Mouse (Mus musculus): Measurements from ENCODE around the gene Tab1.
A peak's percentile ranks its signal among the peaks of the same experiment; 100 is the strongest.
"Not testable (repeated sequence)": the region's sequence is repeated elsewhere in the genome, so short reads cannot be mapped to it uniquely, and the experiment has no call there.

Tab1 gene

DNA sequence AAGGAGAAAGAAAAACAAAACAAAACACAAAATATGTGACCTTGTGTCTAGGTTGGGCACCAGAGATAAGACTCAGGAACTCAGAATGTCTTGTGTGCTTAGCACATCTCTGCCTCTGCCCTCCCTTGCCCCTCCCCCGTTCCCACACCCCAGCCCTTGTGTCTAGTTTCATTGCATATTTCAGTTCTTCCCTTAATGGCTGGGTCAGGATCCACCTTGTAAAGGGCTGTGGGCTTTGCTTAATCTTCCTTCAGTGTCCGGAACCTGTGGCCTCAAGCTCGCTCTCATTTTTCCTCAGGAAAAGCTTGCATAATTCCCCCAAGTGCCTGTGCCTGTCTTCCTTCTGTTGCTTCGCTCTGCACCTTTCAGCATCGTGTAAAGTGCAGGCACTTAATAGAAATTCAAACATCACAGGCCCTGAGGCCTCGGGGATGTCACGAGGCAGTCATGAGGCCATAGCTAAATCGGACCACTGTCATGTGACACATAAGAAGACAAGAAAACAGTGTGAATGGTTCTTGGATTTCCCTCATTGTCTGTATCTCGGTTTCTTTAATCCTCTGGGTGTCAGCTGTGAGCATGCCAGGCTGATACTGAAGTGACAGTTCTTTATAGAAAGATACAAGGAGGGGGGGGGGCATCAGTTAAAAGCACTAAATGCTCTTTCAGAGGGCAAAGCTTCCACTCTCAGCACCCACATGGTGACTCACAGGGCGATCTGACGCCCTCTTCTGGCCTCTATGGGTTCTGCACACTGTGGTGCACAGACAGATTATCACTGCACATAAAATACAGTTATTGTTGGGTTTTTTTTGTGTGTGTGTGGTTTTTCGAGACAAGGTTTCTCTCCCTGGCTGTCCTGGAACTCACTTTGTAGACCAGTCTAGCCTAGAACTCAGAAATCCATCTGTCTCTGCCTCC lies 27.2 kb upstream of the Tab1 start:
- no peak for DNase-seq (ENCODE audit: low read depth, low spot score)

DNA sequence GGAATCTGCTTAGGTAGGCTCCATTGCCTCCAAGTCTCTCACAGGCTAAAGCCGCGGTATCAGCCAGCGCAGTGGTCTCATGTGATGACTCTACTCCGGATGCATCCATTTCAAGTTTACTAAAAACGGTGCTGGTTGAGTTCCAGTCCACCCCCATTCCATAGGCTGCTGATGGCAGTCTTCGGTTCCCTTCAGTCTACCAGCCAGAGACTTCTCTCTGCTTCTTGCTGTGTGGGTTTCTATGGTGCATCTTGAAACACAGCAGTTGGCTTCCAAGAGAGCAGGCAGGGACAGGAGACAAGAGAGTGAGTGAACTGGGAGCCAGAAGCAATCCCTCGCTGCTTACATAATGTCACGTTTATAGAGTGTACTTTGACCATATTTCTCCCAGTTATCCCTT lies 25.8 kb upstream of the Tab1 start:
- no peak for DNase-seq (ENCODE audit: low read depth, low spot score)

DNA sequence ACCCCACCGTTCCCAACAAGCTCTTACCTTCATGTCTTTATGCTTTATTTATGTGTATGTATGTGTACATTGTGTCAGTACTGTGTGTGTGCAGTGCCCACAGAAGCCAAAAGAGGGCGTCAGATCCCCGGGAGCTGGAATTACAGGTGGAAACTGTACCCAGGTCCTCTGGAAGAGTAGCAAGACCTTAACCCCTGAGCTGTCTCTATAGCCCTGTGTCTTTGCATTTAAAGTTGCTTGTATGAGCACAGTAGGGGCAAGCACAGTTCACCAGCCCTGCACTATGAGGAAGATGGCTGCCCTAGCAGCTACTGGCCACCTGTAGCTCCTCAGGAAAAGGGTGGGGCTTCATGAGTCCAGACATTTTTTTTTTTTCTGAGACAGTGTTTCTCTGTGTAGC lies 25.4 kb upstream of the Tab1 start:
- DNase-seq (ENCODE audit: low read depth, low spot score) = no peak

DNA sequence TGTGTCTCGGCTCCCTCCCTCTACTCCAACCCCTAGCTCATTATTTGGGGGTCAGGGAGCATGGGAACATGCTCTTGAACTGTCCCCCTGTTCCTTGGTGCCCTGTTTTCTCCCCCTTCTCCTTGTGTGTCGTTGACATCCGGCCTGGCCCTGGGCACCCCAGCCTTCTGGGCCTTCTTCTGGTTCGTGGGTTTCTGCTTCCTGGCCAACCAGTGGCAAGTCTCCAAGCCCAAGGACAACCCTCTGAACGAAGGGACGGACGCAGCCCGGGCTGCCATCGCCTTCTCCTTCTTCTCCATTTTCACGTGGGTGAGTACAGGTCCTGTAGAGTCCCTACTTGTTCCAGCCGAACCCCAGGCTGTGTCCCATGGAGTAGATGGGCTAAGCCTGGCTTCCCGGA lies 21.5 kb upstream of the Tab1 start:
- no peak for DNase-seq (ENCODE audit: low read depth, low spot score)

DNA sequence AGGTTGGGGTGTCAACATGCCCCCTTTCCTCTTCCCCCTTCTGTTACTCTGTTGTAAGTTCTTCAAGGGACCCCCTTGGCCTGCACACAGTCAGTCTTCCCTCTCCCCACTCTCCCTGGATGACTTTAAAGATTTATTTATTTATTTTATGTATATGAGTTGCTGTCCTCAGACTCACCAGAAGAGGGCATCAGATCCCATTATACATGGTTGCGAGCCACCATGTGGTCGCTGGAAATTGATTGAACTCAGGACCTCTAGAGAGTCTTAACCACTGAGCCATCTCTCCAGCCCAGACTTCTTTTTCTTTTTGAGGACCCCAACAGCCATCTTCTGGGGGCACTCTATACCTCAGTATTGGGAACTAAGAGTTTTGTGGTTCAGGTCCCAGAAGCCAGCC lies 20.4 kb upstream of the Tab1 start:
- DNase-seq (ENCODE audit: low read depth, low spot score) = no peak

DNA sequence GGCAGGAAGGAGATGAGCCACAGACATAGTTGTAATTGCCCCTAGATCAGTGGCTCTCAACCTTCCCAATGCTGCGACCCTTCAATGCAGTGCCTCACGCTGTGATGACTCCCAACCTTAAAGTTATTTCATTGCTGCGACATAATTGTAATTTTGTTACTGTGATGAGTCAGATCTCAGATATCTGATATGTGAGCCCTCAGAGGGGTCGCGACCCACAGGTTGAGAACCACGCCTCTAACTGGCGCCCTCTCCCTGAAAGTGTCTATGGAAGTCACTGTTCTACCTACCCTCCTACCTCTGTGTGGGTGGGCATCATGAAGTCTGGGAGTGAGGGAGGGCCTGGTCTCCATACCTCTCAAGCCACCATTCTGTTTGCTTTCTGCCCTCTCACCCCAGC lies 18.5 kb upstream of the Tab1 start:
- DNase-seq (ENCODE audit: low read depth, low spot score) = no peak

DNA sequence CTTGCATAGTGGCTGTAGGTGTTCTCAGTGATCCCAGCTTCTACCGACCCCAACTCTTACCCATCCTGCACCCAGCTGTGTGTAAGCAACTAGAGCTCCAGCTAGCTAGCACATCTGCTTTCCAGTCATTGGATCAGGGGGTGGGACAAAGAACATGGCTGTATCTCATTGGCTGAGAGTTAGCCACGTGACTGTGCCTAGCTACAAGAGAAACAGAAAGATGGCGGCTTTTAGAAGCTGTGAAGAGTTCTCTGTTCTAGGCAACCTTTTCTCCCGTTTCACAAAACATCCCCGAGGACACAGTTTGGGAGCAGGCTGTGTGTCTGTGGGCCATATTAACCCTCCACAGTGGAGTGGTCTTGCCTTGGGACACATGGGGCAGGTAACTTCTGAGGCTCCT lies 17.7 kb upstream of the Tab1 start:
- DNase-seq (ENCODE audit: low read depth, low spot score) = no peak

DNA sequence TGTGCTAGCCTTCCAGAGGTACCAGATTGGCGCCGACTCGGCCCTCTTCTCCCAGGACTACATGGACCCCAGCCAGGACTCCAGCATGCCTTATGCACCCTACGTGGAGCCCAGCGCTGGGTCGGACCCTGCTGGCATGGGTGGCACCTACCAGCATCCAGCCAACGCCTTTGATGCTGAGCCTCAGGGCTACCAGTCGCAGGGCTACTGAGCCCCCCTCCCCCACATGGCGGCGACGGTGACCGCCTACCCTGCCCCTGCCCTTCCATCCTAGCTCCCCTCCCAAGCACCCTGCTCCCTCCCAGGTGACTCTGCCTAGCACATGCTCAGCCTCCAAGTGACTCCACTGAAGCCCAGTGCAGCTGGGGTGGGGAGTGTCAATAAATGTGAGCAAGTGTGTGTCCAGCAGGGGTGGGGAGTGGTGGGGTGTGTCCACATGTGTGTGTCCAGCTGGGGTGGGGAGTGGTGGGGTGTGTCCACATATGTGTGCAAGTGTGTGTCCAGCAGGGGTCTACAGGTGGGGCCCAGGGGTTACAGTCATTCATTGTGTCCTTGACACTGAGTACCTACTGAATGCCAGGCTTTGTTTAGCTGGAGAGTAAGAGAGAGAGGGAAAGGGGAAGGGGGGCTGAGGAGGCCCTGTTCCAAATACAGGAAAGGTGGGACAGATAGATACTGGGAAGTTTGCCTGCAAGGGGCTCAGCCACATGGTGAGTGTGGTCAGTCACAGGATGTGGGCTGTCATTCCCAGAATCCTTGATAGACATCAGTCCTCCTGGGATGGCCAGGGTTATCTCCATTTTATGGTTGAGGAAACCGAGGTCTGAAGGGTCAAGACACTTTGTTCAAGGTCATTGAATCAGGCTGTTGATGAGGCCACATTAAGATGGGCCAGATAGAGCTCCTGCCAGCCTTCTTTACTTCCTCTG lies 16.8 kb upstream of the Tab1 start:
- no peak for DNase-seq (ENCODE audit: low read depth, low spot score)

DNA sequence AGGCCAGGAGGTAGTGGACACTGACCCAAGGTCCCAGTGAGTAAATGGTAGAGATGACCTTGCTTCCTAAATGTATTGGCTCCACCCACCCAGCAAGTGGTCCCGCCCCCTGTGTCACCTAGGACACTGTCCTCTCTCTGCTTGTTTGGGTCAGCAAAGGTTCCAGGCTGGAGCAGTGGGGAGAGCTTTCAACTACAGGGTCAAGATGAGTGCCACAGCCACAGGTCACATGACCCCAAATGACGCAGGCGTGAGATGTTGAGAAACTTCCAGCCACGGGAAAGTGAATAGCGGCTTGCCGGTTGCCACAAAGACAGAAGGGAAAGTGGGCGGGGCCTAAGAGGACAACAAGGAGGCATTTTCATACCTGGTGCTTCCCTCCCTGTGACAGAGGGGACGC lies 15.8 kb upstream of the Tab1 start:
- DNase-seq (ENCODE audit: low read depth, low spot score) = no peak

DNA sequence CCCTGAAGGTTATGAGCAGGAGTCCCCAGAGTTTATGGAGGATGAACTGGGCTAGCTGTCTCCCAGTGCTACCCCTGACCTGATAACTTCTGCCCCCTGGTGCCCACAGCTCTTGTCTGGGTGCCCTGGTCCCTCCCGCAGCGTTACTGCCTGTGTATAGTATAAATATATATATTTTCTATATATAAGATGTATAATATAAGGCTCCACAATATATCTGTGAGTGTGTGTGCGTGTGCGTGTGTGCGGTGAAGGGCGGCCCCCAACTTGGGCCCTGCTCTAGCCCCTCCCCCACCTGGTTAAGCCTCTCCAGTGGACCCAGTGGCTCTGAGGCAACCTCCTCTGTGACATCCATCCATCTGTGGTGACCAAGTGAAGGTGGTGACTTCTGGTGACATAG lies 13.9 kb upstream of the Tab1 start:
- no peak for DNase-seq (ENCODE audit: low read depth, low spot score)

DNA sequence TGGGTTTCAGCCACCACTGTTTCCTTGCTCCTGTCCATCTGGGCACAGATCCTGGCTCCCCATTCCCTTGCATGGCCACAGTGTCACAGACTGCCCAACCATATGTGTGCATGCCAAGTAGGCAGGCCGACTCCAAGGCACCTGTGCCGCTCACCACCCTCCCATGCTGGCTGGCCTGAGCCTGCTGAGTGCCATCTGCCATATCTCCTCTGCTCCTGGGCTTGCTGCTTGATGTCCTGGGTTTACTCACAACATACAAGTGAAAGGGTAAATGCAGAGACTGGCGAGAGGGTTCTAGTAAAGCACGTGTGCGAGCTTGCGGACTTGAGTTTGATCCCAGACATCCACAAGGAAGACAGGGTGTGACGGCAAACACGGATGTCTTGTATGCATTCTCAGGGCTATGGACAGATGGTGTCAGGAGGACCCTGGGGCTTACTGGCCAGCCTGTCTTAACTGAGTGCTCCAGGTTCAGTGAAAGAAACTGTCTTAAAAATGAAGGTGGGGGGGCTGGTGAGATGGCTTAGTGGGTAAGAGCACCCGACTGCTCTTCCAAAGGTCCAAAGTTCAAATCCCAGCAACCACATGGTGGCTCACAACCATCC lies 11.1 kb upstream of the Tab1 start:
- no peak for DNase-seq (ENCODE audit: low read depth, low spot score)

DNA sequence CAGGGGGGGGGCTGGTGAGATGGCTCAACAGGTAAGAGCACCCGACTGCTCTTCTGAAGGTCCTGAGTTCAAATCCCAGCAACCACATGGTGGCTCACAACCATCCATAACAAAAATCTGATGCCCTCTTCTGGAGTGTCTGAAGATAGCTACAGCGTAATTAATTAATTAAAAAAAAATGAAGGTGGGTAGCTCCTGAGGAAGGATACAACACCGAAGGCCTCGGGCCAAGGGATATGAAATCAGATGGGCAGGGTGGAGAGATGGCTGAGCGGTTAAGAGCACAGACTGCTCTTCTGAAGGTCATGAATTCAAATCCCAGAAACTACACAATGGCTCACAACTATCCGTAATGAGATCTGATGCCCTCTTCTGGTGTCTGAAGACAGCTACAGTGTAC lies 10.5 kb upstream of the Tab1 start:
- not testable (repeated sequence) for DNase-seq (ENCODE audit: low read depth, low spot score)

DNA sequence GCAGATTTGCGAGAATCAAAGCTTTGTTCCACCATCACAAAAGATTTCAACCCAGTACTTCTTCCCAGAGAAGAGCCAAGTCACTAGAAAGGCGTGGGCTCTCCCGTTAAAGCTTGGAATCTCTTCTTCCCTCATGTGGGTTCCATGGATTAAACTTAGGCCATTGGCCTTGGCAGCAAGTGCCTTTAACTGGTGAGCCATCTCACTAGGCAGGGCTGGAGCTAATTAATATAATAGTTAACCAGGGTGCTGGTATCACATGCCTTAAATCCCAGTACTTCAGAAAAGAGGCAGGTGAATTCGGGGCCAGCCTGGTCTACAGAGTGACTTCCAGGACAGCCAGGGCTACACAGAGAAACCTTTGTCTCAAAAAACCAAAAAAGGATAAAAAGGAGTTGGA lies 8.3 kb upstream of the Tab1 start:
- no peak for DNase-seq (ENCODE audit: low read depth, low spot score)

DNA sequence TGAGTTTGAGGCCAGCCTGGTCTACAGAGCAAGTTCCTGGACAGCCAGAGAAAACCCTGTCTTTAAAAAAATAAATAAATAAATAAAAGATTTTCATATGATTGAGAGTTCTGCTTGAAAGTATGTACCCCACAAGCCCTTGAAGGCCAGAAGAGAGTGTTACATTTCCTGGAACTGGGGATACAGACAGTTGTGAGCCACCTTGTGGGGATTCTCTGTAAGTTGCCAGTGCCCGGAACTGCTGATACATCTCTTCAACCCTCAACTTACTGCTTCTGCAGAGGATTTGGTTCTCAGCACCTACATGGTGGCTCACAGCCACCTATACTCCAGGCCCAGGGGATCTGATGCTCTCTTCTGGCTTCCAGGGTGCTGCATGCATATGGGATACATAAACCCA lies 5.7 kb upstream of the Tab1 start:
- DNase-seq (ENCODE audit: low read depth, low spot score) = no peak

DNA sequence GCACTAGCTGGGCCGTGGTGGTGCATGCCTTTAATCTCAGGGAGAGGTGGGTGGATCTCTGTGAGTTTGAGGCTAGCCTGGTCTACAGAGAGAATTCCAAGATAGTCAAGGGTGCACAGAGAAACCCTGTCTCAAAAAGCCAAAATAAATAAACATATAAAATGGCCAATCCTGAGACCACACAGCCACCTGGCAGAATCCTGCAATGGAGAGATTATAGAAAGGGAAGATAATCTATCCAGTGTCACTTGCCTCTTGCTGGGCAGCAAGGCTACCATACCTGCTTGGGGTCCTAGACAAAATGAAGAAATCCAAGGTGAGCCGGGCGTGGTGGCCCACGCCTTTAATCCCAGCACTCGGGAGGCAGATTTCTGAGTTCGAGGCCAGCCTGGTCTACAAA lies 2.9 kb upstream of the Tab1 start:
- DNase-seq (ENCODE audit: low read depth, low spot score) = no peak

DNA sequence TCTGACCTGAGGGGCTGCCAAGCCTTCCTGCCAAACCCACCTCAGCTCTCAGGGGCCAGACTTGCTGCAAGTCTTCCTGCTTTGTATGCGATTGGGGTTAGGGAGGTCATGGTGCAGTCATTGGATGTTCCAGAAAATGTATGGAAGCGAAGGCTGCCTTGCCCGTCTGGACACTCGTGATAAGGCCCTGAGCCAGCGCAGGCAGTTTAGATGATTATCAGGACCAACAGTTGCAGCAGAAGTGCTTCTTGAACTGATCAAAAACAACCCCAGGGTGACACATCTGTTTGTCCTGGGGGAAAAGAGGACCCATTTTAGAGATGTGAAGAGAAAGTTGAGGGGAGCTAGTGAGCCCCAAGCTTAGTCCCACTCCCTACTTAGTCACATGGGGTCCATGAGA lies 2.2 kb upstream of the Tab1 start:
- DNase-seq (ENCODE audit: low read depth, low spot score) = no peak

DNA sequence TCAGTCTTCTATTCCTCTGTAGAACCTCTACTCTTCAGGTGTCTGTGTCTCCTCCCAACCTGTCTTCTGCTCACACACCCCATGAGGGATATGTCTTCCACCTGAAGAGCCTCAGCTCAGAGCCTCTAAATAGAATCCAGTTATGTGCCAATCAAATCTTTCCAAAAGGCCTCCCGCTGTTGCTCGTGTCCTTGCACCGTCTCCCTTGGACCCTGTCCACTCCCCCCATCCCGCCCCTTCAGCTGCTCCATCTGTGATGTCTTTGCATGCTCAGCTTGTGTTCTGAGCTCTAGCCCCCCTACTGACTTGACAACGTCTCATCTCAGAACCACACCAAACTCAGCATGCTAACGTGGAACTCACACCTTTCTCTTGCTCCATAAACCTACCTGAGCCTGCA lies 1.5 kb upstream of the Tab1 start:
- no peak for DNase-seq (ENCODE audit: low read depth, low spot score)

DNA sequence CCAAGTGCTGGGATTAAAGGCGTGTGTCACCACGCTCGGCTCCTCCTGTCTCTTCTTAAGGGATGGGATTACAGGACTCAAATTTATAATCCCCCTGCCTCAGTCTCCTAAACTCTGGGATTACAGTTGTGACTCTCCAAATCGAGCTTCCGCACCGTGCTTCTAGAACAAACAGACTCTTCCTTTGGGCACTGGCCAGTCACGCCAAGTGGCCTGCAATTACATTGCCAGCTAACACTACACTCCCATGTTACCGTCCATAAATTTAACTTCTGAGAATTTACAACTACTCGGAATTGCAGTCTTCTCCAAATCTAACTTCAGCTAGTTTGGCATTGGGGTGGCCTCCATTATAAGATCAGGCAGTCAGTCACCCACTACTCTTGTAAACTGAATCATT lies 475 bp upstream of the Tab1 start:
- DNase-seq (ENCODE audit: low read depth, low spot score) = no peak

DNA sequence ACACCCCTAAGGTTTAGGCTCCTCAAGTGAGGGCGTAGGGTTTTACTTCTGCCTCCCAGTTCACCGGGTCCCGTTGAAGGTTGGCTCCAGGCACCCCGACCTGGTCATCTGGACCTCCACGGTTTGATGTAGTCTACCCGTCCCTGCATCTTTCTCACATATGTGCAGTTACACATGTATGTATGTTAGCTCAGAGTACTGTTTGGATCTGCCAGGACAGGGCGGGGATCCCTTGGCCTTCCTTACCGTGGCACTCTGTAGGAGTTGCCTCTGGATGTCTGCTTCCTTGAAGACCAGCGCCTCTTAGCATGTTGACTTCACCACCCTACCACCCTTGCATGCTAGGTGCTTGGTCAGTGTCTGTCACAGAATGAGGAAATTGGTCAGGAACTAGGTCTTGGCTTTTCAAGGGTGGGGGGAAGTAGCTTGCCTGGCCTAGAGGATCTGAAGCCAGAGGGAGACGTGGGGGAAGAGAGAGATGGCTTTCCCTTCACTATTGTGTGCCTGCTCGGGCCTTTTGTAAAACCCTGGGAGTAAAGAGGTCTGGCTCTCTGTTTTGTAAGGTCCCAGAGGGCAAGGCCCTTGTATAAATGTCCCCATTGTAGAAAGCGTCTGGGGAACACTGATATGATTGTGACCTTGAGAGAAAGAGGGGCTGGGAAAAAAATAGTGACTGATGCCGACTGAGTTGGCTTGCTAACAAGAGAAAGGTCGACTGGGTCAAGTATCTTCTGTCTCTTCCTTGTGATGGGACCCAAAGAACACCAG lies 939 bp downstream of the Tab1 start:
- DNase-seq (ENCODE audit: low read depth, low spot score) = peak; percentile 39

DNA sequence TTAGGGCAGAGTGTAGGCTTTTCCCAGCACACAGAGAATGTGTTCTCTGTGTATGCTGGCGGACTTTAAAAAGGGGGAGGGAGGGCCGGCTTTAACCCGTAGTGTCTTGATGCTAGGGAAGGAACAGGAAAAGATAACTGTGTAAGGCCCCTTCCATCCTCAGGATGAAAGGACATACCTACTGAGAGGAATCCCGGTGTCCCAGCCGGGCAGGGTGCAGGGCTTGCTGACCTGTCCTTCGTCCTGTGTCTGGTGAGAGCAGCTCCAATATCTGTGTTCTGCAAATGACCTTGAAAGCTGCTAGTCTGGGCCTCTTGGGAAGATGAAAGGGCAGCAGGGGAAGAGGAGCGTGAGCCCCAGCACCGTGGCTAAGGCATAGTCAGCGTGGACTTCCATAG lies 1.5 kb downstream of the Tab1 start:
- DNase-seq (ENCODE audit: low read depth, low spot score) = no peak

DNA sequence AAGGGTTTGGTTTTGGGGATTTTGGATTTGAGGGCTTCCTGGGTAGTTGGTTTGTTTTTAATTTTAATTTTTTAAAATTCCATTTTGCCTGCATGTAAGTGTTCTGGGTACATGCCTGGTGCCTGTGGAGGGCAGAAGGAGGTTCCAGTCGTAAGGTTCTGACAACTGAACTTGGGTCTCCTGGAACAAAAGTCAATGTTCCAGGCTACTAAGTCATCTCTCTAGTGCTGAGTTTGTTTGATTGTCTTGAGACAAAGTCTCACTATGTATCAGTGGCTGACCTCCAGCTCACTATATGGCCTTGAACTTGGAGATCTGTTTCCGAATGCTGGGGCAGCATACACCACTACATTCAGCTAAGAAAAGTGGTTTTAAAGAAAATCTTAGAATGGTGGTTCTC lies 2.6 kb downstream of the Tab1 start:
- no peak for DNase-seq (ENCODE audit: low read depth, low spot score)

DNA sequence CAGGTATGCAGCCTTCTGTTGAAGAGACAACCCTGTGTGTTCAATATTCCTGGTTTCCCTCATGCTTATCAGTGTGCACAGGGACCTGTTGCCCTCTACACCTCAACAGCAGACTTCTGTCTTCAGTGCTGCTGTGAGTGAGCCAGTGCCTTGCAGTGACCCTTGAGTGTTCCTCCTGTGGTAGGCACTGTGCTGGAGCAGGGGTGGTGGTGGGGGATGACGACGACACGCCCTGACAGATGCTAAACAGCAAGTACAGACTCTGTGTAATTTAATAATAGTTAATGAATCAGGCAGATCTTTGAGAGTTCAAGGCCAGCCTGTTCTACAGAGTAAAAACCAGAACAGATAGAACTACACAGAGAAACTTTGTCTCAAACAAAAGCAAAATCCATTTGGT lies 3.7 kb downstream of the Tab1 start:
- no peak for DNase-seq (ENCODE audit: low read depth, low spot score)
